Mouse (Mus musculus) G1E (cell line): Measurements from ENCODE around the gene Gtf2a2.

Experiments
- CTCF ChIP-seq: IDR thresholded peaks from 2 replicates; pipeline ENCODE4 v1.5.1; 2012; ENCODE audit warnings: low read depth, low read length, inconsistent platforms, mixed read lengths
- GATA1 ChIP-seq: IDR thresholded peaks from 2 replicates; pipeline ENCODE4 v1.6.1; 2012; ENCODE audit warnings: borderline replicate concordance, low read length, inconsistent platforms, mixed read lengths
- GATA2 ChIP-seq: IDR thresholded peaks from 2 replicates; pipeline ENCODE4 v1.6.1; 2012; ENCODE audit warnings: low read depth, low read length, inconsistent platforms, borderline replicate concordance
- POLR2AphosphoS5 ChIP-seq: IDR thresholded peaks from 2 replicates; pipeline ENCODE4 v1.6.1; 2012; ENCODE audit warnings: low read depth, low read length, inconsistent platforms; ENCODE audit not compliant: insufficient replicate concordance
- TAL1 ChIP-seq: conservative IDR thresholded peaks from 2 replicates; pipeline ENCODE4 v1.6.1; 2012; ENCODE audit warnings: low read depth, low read length, inconsistent platforms, mixed read lengths

DNA sequence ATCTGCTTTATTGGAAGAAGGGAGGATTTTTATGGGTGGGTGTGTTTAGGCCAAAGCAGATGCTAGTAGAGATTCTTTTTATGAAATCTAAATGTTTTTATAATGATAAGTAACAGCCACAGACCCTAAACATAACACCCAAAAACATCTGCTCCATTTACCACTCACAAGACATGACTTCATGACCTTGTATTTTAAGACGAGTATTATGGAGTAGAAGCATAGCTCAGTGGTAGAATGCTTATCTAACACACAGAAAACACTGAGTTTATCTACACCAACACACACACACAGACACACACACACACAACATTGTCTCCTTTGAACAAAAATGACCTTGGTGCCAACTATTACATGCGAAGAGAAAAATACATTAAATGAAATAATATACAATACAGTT lies 32.5 kb downstream of the Gtf2a2 start:
- no peak for TF ChIP-seq CTCF
- no peak for TF ChIP-seq GATA1
- no peak for TF ChIP-seq POLR2AphosphoS5
- TF ChIP-seq TAL1 = peak; percentile 69
- TF ChIP-seq GATA2 = no peak
